Mouse (Mus musculus) kidney, adult 2 months (tissue): ENCODE results near the gene Rita1. TPM values are rescaled to one million over a fixed set of nuclear protein-coding genes. Genes with fewer than 3 reads are reported as not detected.
A peak's percentile ranks its signal among the peaks of the same experiment; 100 is the strongest.

ENCODE experiments used
- DNase-seq: peaks from one replicate; pipeline ENCODE4 v3.0.0; 2021
- H3K27ac ChIP-seq: fragments of 200-500 bp; 2 replicates; pipeline ENCODE4 v1.5.1; 2012; ENCODE audit warnings: low read depth, low read length, control low read depth, inconsistent platforms; ENCODE audit not compliant: insufficient read depth
- H3K27me3 ChIP-seq: fragments of 200-500 bp; replicated peaks from 2 replicates; pipeline ENCODE4 v1.6.1; 2012; ENCODE audit warnings: mild to moderate bottlenecking, moderate library complexity, low read length, inconsistent platforms; ENCODE audit not compliant: control insufficient read depth, insufficient read depth
- H3K36me3 ChIP-seq: fragments of 200-500 bp; 2 replicates; pipeline ENCODE4 v1.6.1; 2012; ENCODE audit warnings: mild to moderate bottlenecking, moderate library complexity, low read length, inconsistent platforms; ENCODE audit not compliant: control insufficient read depth, insufficient read depth
- H3K4me1 ChIP-seq: fragments of 200-500 bp; 2 replicates; pipeline ENCODE4 v1.6.1; 2011; ENCODE audit warnings: low read length; ENCODE audit not compliant: control insufficient read depth, insufficient read depth
- H3K4me3 ChIP-seq: fragments of 200-500 bp; 2 replicates; pipeline ENCODE4 v1.5.1; 2011; ENCODE audit warnings: mild to moderate bottlenecking, low read depth, low read length, control low read depth; ENCODE audit not compliant: insufficient read depth
- CTCF ChIP-seq: fragments of 200-500 bp; conservative IDR thresholded peaks from 2 replicates; pipeline ENCODE4 v1.5.1; 2011; ENCODE audit warnings: low read depth, mild to moderate bottlenecking, control low read depth, low read length, moderate library complexity, mixed read lengths; ENCODE audit not compliant: insufficient read depth, insufficient read length
- POLR2A ChIP-seq: fragments of 200-500 bp; IDR thresholded peaks from one replicate; pipeline ENCODE4 v1.6.1; 2011; ENCODE audit warnings: low read depth, low read length, control low read depth
- WGBS: fragments of 180-500 bp; shearing (Covaris S2); methylation state at CpG from one replicate; pipeline ENCODE4 v1.1.7; 2018; 5-methylcytosine and 5-hydroxymethylcytosine counted together
- polyA plus RNA-seq: library from polyadenylated mRNA; depleted of rRNA; stranded (reverse); fragments of >200 nt; gene quantifications from 2 replicates; pipeline ENCODE4 v1.2.3, GENCODE M21; 2012

Rita1 gene
- polyA plus RNA-seq, 1 experiment: 25.2 TPM

DNA sequence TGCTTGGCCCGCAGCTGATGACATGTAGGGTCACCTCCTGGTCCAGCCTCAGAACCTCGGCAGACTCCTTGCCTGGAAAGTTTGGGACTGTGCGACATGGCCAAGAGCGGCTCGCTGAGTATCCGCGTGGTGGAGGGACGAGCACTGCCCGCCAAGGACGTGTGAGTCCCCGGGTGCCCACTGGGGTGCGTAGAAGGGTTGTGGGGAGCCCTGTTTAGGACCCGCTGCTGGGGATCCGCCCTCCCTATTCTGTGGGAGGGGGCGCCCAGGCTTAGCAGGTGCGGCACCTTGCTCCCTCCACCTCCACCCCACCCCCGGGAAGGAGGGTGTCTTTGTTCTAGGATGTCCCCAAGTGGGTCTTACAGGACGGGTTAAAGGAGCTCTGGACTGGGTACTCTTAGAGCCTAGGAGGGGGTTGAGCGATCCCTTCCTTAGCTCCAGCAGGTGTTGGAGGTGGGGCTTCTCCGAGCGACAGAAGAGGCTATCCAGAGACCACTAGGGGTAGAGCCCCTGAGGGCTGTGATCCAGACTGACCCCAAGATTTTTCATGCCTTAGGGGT lies 37.1 kb upstream of the Rita1 start:
- DNase-seq: no peak
- no peak for TF ChIP-seq POLR2A
- TF ChIP-seq CTCF: no peak
- Histone ChIP-seq H3K27me3 (0 out of 2 replicates have a peak, but pooled peaks cover 2% of the 10 kb centered on the region), H3K4me3 (peak overlapping the region; percentile 18; the same call in 1 of the 2 replicates), H3K27ac (no peak overlapping the region), H3K36me3 (no peaks in the 10 kb centered on the region), H3K4me1 (peaks cover 4% of the 10 kb centered on the region; the same call in 1 of the 2 replicates)
- WGBS: 8% methylated on average over 21 of the region's 21 CpGs

DNA sequence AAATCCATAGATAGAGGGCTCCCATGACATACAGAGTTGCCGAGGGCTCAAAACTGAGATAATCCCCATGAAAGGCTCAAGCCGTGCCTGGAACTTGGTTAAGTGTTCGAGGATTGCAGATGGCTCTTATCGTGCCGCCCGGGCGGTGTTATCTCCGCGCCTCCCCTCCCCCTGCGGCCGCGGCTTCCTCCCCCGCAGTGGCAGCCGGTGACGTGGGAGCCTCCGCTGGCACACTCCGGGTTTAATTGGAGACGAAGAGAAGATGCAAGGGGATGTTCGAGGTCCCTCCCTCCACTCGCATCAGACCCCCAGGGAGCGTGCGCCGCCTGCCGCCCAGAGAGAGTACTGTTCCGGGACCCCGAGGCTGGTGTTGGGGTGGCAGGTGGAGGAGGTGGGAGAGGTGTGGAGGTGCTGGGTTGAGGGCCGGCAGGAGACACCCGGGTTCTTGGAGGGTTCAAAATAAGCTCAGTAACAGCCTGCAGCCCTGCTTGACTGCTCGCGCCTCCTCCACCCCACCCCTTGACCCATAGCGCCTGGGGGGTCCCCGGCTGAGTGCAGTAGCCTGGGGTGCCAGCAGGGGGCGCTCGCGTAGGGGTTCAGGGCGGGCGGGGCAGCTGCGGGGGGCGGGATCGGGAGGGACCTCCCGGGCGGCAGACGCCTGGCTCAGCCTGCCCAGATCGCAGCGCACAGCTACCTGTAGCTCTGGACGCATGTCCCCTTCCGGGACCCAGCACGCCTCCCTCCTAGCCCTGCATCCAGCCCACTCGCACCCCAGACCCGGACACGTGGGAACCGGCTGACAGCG lies 36.4 kb upstream of the Rita1 start, which contains the start of gene Rasal1:
Gene Rasal1, plus strand, starts transcription at position 244 of the 805 bp plus-strand sequence.
- TF ChIP-seq CTCF (0 out of 2 replicates have a peak, but pooled peaks have one; percentile 20), POLR2A (no peak)
- Histone ChIP-seq H3K4me1 (peaks cover 4% of the 10 kb centered on the region; the same call in 1 of the 2 replicates), H3K4me3 (peak within 1 kb of the TSS; percentile 18), H3K27ac (no peak within 1 kb of the TSS), H3K36me3 (no peaks in the 10 kb centered on the region), H3K27me3 (0 out of 2 replicates have a peak, but pooled peaks cover 2% of the 10 kb centered on the region)
- DNase-seq: peak; percentile 12
- WGBS: 2% methylated on average over 53 of the region's 53 CpGs

DNA sequence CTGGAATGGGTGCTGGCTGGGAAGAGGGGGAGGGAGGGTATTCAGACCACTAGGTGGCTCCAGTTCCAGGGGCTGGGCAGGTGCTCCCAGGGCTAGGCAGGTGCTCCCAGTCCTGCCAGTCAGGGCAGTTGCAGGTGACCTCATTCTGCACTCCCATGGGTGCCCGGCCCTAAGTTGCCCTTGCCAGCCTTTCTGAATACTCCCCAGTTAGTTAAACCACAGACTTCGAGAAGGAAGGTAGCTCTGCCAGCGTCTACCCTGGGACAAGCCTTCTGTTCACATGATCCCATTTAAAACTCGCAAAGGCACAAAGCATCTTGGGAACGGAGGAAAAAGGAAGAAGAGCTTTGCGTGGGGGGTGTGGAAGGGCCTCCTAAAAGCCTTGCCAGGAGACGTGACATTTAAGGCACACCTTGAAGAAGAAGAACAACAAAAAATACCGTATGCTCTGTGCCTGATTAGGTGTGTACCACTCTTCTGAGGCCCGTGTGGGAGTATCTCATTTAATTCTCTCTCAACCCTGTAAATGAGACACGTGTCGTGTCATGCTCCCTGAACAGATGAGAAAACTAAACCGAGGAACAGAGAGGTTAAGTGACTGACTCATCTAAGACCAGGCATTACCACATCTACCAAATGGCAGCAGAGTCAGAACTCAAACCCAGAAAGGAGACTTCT lies 35.6 kb upstream of the Rita1 start:
- Histone ChIP-seq H3K4me3 (no peak overlapping the region), H3K27me3 (0 out of 2 replicates have a peak, but pooled peaks cover 2% of the 10 kb centered on the region), H3K27ac (no peak overlapping the region), H3K4me1 (peaks cover 4% of the 10 kb centered on the region; the same call in 1 of the 2 replicates), H3K36me3 (no peaks in the 10 kb centered on the region)
- TF ChIP-seq POLR2A (no peak), CTCF (no peak)
- DNase-seq: peak; percentile 39
- 28% methylated on average over 12 of the region's 12 CpGs for WGBS

DNA sequence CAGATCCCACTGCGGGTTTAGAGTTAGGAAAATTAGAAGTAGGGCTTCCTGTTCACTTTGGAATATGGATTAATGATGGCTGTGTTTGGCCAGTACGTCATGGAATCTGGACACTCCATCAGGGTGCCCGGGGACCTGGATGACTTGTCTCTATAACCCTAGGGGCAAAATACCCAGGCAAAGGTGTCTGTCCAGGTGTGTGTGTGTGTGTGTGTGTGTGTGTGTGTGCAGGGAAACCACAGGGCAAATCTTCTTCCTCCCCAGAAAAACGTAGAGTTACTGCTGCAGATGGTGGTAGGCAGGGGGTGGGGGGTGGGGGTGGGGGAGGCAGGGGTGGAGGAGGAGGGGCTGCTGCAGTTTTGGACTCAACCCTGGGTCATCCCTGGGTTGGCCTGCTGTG lies 35.0 kb upstream of the Rita1 start:
- H3K36me3 ChIP-seq: no peaks in the 10 kb centered on the region
- DNase-seq: no peak
- WGBS: 82% methylated on average over 4 of the region's 4 CpGs
- 0 out of 2 replicates have a peak, but pooled peaks cover 2% of the 10 kb centered on the region for H3K27me3 ChIP-seq
- H3K4me1 ChIP-seq: peaks cover 4% of the 10 kb centered on the region; the same call in 1 of the 2 replicates
- TF ChIP-seq POLR2A (no peak), CTCF (no peak)
- no peak overlapping the region for H3K27ac ChIP-seq
- no peak overlapping the region for H3K4me3 ChIP-seq

DNA sequence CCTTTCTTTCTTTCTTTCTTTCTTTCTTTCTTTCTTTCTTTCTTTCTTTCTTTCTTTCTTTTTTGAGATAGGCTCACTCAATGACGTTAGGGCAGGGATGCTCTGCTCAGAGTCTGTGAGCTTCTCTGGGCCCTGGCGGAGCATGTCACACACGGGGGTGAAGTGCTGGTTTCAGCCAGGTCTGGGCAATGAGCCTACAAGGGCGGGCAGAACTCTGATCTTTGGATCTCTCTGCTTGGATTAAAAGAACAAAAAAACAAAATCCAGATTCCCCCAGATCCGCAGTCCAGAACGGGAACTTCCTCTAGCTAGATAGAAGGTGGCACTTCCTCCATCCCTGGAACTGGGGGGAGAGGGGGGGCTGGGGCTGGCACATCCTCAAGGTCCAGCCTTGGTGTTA lies 33.5 kb upstream of the Rita1 start:
- TF ChIP-seq POLR2A: no peak
- TF ChIP-seq CTCF: no peak
- Histone ChIP-seq H3K27ac (no peak overlapping the region), H3K36me3 (no peaks in the 10 kb centered on the region), H3K4me1 (peaks cover 4% of the 10 kb centered on the region; the same call in 1 of the 2 replicates), H3K4me3 (no peak overlapping the region), H3K27me3 (0 out of 2 replicates have a peak, but pooled peaks cover 2% of the 10 kb centered on the region)
- peak; percentile 84 for DNase-seq
- 15% methylated on average over 6 of the region's 6 CpGs for WGBS

DNA sequence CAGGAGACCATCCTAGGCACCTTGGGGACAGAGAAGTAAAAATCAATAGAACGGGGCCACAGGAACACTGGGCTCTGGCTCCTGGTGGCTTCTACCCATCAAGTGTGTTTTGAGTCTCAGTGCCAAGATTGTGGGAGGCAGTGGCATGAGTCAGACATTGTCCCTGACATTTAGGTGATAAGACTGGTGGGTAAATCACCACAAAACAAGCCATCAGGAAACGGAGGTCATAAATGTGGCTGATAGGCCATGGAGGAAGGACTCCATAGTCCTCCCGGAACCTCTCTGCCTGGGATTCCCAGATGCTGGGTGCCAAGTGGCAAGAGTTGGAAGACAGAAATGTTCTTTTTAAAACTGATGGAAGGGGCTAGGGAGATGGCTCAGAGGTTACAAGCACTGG lies 31.8 kb upstream of the Rita1 start:
- Histone ChIP-seq H3K4me1 (peaks cover 4% of the 10 kb centered on the region; the same call in 1 of the 2 replicates), H3K4me3 (no peak overlapping the region), H3K27me3 (no peaks in the 10 kb centered on the region), H3K27ac (no peak overlapping the region), H3K36me3 (no peaks in the 10 kb centered on the region)
- no peak for TF ChIP-seq POLR2A
- WGBS: 62% methylated on average over 3 of the region's 3 CpGs
- DNase-seq: no peak
